Mouse (Mus musculus): ENCODE data around the gene Pbx1.
A peak's percentile ranks its signal among the peaks of the same experiment; 100 is the strongest.
"Not testable (repeated sequence)": the region's sequence is repeated elsewhere in the genome, so short reads cannot be mapped to it uniquely, and the experiment has no call there.

Pbx1 gene

GRCm38 (mm10) chr1:168432232-168432280, at the start of gene Pbx1:
TSS of gene Pbx1 (minus strand) at chr1:168432270.
- DNase-seq (ENCODE audit: low spot score in 2 of 2) = not testable (repeated sequence)

DNA sequence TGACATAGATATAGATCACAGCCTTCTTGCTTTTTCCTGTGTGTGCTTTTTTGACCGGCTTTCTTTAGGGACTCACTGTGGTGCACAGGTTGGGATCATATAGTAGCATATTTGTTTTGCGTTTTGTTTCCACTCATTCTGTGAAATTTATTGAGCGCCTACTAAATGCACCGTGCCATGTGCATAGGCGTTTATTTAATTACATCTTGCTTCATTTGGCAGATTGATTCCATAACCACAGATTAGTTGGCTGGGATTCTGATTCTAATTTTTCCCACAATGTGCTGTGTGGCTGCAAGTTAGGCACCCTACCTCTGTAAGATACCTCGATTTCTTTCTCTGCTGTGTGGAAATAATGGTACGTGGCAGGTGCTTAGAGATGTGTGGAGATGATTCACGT, 47.6 kb upstream of the Pbx1 start:
- DNase-seq (ENCODE audit: low spot score in 2 of 2) = no peak

- DNase-seq (ENCODE audit: low spot score in 2 of 2) = no peak
Measured at GRCm38 (mm10) chr1:168478829-168479228, 46.8 kb upstream of the Pbx1 start.

- no peak for DNase-seq (ENCODE audit: low spot score in 2 of 2)
Measured at GRCm38 (mm10) chr1:168476917-168477316, 44.8 kb upstream of the Pbx1 start.

GRCm38 (mm10) chr1:168476216-168476897, 44.3 kb upstream of the Pbx1 start:
- no peak for DNase-seq (ENCODE audit: low spot score in 2 of 2)

DNA sequence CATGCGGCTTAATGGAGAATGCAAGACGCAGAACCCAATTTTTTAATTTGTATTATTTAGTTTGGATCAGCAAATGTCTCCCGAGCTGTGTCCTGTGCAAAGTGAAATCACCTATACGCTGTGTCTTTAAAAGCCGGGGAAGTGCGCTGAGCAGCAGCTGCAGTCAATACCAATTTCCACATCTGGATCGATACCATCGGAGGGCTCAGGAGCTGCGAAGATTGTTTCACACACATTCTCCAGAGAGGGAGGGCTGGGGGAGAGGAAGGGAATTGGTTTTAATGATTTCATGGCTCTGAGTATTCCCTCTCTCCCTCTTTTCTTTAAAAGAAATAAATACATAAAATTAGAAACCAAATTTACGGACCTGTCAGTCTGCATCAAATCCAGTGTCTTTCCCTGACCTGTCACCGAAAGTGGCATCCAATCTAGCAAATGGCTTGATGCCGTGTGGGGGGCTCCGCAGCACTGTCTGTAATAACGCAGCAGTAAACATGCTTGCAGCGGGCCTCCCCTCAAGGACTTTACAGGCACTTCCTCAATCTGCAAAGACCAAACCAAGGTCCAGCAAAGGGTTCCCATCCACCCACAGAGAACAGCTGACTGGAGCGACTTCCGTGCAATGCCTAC, 43.6 kb upstream of the Pbx1 start:
- no peak for DNase-seq (ENCODE audit: low spot score in 2 of 2)

- no peak for DNase-seq (ENCODE audit: low spot score in 2 of 2)
Measured at GRCm38 (mm10) chr1:168473255-168474069, 41.4 kb upstream of the Pbx1 start.

DNA sequence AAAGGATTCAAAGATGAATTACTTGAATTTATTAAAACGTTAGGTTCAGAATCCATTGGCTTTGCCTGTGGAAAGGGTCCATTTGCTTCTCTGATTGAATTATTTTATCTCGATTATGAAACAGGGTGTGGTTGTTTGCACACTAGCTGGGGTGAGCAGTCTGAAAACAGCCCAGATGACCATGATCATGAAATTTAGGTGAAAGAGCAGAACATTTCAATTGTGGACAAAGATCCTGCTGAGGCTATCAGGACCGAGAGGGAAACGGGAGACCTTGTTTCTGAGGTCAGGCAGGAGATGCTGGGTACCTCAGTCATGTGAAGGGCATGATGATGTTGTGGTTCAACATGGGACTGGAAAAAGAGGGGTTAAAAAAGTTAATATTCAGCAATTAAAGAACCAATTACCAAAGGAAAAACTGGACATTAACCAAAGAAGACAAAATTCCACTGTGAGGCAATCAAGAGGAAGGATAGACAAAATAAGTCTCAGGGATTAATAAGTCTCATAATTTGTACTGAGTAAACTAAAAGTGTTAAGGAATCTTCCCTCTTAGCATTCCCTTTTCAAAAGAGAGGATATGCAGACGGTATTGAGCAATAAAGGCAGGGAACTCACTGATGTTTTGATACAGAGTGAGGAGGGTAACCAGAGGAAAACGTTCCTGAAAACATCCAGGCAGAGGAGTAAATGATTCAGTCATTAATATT, 40.6 kb upstream of the Pbx1 start:
- no peak for DNase-seq (ENCODE audit: low spot score in 2 of 2)

DNA sequence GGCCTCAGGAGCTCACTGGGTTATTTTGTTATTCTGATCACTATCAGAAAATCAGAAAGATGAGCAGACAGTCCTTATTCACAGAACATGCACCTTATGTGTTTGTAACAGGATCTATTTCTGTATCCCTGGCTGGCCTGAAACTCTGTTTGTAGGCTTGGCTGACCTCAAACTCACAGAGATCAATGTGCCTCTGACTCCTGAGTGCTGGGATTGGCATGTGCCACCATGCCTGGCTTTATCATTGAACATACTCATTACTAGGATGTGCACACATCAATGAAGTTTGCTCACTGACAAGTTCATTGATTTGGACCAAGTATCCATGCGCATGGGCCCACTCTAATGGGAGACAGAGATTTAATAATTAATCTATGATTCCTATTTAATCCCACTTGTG, 27.4 kb upstream of the Pbx1 start:
- DNase-seq (ENCODE audit: low spot score in 2 of 2) = no peak

DNA sequence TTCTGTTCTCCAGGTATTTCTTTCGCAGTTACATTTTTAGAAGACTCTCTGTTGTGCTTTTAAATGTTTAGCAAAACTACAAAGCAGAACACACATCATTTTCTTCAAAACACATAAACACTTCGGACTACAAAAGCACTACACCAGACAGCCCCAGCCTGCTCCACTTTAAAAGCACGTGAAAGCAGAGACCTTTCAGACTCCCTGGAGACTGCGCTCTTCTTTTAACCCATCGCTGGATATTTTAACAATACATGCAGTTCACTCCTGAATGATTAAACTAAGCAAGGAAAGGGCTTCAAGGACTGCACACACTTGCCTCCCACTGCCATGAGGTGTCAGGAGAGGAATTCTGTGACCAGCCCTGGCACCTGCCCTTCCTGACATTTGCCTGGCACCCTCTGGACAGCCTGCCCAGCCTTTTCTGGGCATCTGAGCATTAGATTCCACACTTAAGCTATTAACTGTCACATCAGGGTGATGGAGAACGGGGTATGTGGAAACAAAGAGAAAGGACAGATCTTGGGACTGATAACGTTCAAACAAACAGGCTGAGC, 25.2 kb upstream of the Pbx1 start:
- DNase-seq (ENCODE audit: low spot score in 2 of 2) = no peak

- DNase-seq (ENCODE audit: low spot score in 2 of 2) = no peak
Measured at GRCm38 (mm10) chr1:168455178-168455577, 23.1 kb upstream of the Pbx1 start.

- no peak for DNase-seq (ENCODE audit: low spot score in 2 of 2)
Measured at GRCm38 (mm10) chr1:168433671-168434070, 1.6 kb upstream of the Pbx1 start.

- peak; percentile 75 to 89 for DNase-seq (ENCODE audit: low spot score in 2 of 2)
Measured at GRCm38 (mm10) chr1:168432281-168432725, 233 bp upstream of the Pbx1 start.

DNA sequence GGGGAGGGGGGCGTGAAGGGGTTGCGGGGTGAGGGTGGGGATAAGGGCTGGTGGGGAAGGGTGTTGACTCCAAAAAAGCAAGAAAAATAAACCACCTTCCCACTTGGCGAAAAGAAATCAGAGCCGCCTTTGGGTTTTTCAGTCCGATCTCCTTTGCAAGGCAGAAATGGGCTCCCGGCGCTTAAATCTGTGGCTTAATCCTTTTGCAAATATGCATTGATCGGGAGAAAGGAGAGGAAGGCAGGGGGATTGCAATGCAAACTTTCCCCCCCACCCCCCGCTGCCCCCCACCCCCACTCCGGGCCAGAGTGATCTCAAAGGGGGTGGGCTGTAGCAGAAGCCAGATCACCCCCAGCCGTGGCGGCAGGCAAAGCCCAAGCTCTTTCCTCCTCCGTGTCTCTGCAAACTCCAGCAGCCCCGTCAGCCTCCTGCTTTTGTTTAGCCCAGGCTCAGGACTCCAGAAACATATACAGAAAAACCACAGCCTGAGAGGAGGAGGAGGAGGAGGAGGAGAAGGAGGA, 299 bp downstream of the Pbx1 start:
- DNase-seq (ENCODE audit: low spot score in 2 of 2) = peak; percentile 64 to 69

- DNase-seq (ENCODE audit: low spot score in 2 of 2) = no peak
Measured at GRCm38 (mm10) chr1:168430868-168431710, 981 bp downstream of the Pbx1 start.

DNA sequence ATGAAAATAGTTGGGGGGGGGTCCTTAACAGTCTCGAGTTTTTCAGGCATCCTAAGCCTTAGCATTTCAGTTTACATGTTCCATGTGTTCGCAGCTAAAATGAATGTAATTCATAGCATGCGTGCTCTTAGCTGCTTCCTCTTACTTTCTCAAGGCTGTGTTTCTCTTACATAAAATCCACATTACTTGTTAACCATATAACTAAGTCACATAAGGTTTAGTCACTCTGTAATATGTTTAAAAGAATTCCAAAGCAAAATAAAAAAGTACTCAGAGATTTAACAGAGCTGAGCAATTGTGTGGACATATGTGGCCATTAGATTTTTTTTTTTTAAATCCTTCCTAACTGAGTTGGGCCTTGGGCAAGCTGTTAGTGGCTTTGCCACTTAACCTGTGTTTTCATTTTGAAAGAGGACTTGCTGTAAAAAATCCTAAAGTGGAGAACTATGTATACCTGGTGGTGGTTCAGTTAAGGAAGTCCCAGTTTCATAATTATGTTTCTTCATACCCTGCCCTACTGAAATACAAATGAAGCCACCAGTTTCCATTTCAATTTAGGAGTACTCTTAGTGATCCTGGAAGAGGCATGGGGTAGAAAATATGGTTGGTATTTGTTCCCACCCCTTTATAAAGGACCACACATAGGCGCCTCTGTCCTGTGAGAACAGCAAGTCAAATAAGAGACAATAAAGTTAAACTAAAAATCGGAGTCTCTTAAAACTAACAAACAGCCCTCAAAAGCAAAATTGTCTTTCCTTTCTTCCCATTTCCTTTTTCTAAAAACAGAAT, 2.0 kb downstream of the Pbx1 start:
- no peak for DNase-seq (ENCODE audit: low spot score in 2 of 2)

- DNase-seq (ENCODE audit: low spot score in 2 of 2) = no peak
Measured at GRCm38 (mm10) chr1:168429406-168429805, 2.7 kb downstream of the Pbx1 start.

GRCm38 (mm10) chr1:168428255-168428654, 3.8 kb downstream of the Pbx1 start:
- no peak for DNase-seq (ENCODE audit: low spot score in 2 of 2)

- no peak for DNase-seq (ENCODE audit: low spot score in 2 of 2)
Measured at GRCm38 (mm10) chr1:168427596-168427995, 4.5 kb downstream of the Pbx1 start.

DNA sequence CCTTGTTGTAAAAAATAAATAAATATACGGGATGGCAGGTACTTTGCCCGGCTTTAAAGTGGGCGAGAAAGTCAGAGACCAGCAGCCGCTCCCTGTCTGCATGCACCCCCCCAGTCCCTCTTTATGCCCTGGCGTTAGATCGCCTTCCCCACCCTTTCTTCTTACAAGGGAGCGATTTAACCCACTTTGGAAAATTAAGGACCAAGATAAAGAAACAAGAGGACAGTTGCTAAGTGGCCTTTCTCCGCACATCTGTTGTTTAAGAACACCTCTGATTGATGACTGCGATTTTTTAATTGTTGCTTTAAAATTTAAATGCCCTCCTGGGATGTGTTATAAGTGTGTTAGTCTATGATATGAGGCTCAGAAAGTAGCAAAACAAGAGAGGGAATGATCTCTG, 5.2 kb downstream of the Pbx1 start:
- DNase-seq (ENCODE audit: low spot score in 2 of 2) = no peak
